Mouse (Mus musculus) spleen, adult 2 months (tissue): ENCODE results near the gene Gm16867. TPM values are rescaled to one million over a fixed set of nuclear protein-coding genes. Genes with fewer than 3 reads are reported as not detected.
"Not testable (repeated sequence)": the region's sequence is repeated elsewhere in the genome, so short reads cannot be mapped to it uniquely, and the experiment has no call there.

ENCODE experiments used
- DNase-seq, 2 experiments: peaks; one replicate each; pipeline versions ENCODE4 v3.0.0 to v3.0.0-alpha.2; 2012 to 2021; ENCODE audit warnings: low spot score in 2 of 2, low read depth in 1 of 2
- H3K27ac ChIP-seq: fragments of 200-500 bp; 2 replicates; pipeline ENCODE4 v1.5.1; 2012; ENCODE audit warnings: low read length, inconsistent platforms; ENCODE audit not compliant: insufficient read depth
- H3K27me3 ChIP-seq: fragments of 200-500 bp; 2 replicates; pipeline ENCODE4 v1.6.1; 2012; ENCODE audit warnings: mild to moderate bottlenecking, moderate library complexity, low read length, inconsistent platforms; ENCODE audit not compliant: control insufficient read depth, insufficient read depth
- H3K36me3 ChIP-seq: fragments of 200-500 bp; 2 replicates; pipeline ENCODE4 v1.6.1; 2012; ENCODE audit warnings: mild to moderate bottlenecking, low read length, inconsistent platforms; ENCODE audit not compliant: control insufficient read depth, insufficient read depth
- H3K4me1 ChIP-seq: fragments of 200-500 bp; 2 replicates; pipeline ENCODE4 v1.6.1; 2011; ENCODE audit warnings: inconsistent platforms; ENCODE audit not compliant: control insufficient read depth, insufficient read depth, insufficient read length
- H3K4me3 ChIP-seq: fragments of 200-500 bp; 2 replicates; pipeline ENCODE4 v1.5.1; 2011; ENCODE audit warnings: mild to moderate bottlenecking, inconsistent platforms; ENCODE audit not compliant: insufficient read depth, insufficient read length; ENCODE audit errors: extremely low read depth
- WGBS: fragments of 180-500 bp; shearing (Covaris S2); methylation state at CpG from one replicate; pipeline ENCODE4 v1.1.7; 2018; 5-methylcytosine and 5-hydroxymethylcytosine counted together
- polyA plus RNA-seq: library from polyadenylated mRNA; depleted of rRNA; stranded (reverse); fragments of >200 nt; gene quantifications from 2 replicates; pipeline ENCODE4 v1.2.3, GENCODE M21; 2012; rRNA removed

Gene Gm16867
- 130 and 144 TPM in 2 replicates for polyA plus RNA-seq

DNA sequence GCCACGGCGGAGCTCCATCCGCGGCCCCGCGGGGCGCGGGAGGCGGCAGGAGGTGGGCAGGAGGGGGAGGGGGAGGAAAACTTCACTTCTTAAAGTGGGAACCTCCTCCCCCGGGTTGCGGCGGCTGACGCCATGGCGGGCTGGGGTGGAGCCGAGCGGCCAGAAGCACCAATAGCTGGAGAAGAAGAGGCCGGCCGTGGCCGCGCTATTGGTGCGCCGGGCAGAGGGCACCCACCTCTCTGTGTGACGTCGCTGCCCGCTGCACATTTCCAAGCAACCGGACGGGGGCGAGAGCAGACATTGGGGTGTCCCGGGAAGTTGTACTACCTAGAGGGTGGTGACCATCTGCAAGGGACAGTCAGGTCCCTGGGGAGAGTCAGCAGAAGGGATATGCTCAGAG is at the start of gene Gm16867:
Gene Gm16867, minus strand, starts transcription at position 189 of the 400 bp plus-strand sequence.
- H3K4me3 ChIP-seq, H3K27me3 ChIP-seq, H3K4me1 ChIP-seq, DNase-seq, H3K27ac ChIP-seq, H3K36me3 ChIP-seq: not testable (repeated sequence)
- no CpG with 5 or more reads among the region's 29 CpGs for WGBS

DNA sequence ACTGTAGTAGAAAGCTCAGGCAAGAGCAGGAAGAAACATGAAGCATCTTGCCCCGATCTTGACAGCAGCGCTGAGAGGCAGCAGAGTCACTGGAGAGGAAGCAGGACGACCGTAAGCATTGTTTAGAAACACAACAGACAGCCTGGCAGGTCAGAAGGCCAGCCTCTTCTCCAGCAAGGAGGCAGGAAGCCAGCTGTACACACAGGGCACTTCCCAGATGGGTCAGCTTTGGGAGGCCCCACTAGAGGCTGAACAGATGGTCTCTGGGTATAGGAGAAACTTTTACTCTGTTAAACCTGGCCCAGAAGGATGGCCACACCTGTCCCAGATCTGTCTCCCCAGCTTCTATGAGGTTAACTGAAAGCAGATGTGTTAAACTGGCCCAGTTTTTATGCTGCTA is 44.1 kb upstream of the Gm16867 start:
- H3K27ac ChIP-seq, H3K27me3 ChIP-seq, H3K4me1 ChIP-seq, H3K36me3 ChIP-seq, DNase-seq, H3K4me3 ChIP-seq: not testable (repeated sequence)
- WGBS: no CpG with 5 or more reads among the region's 4 CpGs

DNA sequence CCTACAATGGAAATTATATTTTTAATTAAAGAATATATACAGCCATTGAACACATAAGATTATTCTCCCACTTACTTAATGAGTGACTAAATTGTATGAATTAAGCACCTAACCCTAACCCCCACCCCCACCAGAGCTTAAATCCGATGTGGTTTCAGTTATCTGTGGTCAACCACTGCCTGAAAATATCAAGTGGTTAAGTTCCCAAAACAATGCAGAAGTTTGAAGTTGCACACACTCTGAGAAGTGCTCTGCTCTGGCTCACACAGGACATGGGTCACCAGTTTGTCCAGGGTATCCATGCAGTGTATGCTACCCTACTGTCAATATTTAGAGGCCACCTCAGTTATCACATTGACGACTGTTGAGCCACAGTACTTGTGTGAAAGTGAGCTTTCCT is 41.9 kb upstream of the Gm16867 start:
- not testable (repeated sequence) for H3K27ac ChIP-seq, DNase-seq, H3K36me3 ChIP-seq, H3K4me3 ChIP-seq, H3K4me1 ChIP-seq, H3K27me3 ChIP-seq
- WGBS: no CpG with 5 or more reads among the region's 2 CpGs

DNA sequence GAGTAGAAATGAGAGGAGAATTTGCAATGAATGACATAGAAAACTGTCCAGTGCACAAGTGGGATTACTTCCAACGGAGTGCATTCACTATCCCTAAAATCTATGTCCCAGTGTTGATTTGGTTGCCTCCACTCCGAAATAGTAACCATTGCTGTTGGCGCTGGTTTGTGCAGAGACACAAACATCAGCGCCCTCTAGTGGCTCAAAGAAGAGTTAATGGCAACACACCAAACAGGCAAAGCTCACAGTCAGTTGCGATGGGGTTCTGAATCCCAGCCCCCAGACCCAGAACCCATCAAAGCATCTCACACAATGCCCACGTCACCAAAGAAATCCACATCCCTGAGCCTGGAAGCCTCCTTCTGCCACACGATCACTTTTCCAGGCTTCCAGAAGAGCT is 40.9 kb upstream of the Gm16867 start:
- H3K36me3 ChIP-seq, H3K4me3 ChIP-seq, DNase-seq, H3K27ac ChIP-seq, H3K4me1 ChIP-seq, H3K27me3 ChIP-seq: not testable (repeated sequence)
- no CpG with 5 or more reads among the region's 7 CpGs for WGBS

DNA sequence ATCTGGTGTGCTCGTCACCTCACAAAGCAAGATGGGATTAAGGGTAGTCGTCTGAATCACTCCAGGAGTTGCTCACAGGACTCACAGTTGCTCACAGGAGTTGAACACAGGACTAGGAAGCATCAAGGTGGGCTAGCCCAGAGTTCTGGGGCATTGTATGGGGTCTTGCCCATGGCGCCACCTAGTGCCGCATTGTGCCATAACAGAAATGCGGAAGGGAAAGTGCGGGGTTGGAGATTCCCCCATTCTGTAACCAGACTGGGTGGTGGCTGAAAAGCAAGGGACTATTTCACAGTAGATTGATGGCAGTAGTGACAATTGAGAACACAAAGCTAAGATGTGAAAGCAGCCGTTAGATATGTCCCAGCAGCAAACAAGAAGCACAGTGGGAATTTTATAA is 39.5 kb upstream of the Gm16867 start:
- WGBS: no CpG with 5 or more reads among the region's 7 CpGs
- not testable (repeated sequence) for H3K27ac ChIP-seq, DNase-seq, H3K4me1 ChIP-seq, H3K36me3 ChIP-seq, H3K27me3 ChIP-seq, H3K4me3 ChIP-seq

DNA sequence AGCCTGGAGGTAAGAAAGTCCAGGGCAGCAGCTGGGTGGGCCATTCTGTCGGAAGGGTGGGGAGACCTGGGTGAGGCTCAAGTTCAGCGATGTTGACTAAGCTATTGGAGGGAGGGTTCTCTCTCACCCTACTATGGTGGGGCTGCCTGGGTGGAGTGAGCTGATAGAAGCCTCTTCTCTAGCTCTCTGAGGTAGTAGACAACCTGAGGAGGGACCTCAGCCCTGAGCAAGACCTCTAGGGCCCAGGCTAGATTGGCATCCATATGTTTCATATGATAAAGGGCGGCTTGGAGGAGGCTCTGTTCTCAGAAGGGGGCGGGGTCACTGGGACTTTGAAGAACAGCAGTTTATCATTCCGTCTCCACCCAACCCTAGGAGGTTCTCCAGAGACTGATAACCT is 37.0 kb upstream of the Gm16867 start:
- not testable (repeated sequence) for H3K4me3 ChIP-seq, DNase-seq, H3K36me3 ChIP-seq, H3K27me3 ChIP-seq, H3K27ac ChIP-seq, H3K4me1 ChIP-seq
- WGBS: no CpG with 5 or more reads among the region's 5 CpGs

DNA sequence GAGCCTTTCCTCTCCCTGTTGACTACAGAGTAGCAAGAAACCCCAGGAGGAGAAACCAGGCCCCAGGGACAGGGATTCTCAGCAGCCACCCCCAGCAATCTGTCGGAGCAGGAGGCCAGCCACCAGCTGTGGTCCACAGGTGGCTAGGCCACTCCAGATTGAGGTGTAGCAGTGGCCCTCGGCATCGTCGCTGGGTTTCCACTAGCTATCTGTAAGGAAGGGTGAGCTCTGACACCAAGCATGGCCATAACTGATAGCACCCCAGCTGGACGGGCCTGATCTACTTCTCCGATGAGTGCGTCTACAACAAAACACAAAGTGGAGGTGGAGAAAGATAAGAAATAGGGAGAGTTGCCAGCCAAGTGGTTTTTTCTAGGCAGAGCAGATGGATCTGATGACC is 33.4 kb upstream of the Gm16867 start:
- not testable (repeated sequence) for H3K27ac ChIP-seq, H3K27me3 ChIP-seq, H3K36me3 ChIP-seq, DNase-seq, H3K4me1 ChIP-seq, H3K4me3 ChIP-seq
- no CpG with 5 or more reads among the region's 7 CpGs for WGBS

DNA sequence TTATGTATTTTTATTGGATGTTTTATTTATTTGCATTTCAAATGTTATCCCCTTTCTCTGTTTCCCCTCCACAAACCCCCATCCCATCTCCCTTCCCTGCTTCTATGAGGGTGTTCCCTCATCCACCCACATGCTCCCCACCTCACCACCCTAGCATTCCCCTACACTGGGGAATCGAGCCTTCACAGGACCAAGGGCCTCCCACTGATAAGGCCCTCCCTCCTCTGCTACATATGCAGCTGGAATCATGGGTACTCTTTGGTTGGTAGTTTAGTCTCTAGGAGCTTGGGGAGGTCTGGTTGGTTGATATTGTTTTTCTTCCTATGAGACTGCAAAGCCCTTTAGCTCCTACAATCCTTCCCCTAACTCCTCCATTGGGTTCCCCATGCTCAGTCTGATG is 23.0 kb upstream of the Gm16867 start:
- WGBS: no CpG with 5 or more reads among the region's 1 CpGs
- not testable (repeated sequence) for H3K4me3 ChIP-seq, H3K4me1 ChIP-seq, H3K36me3 ChIP-seq, DNase-seq, H3K27ac ChIP-seq, H3K27me3 ChIP-seq

DNA sequence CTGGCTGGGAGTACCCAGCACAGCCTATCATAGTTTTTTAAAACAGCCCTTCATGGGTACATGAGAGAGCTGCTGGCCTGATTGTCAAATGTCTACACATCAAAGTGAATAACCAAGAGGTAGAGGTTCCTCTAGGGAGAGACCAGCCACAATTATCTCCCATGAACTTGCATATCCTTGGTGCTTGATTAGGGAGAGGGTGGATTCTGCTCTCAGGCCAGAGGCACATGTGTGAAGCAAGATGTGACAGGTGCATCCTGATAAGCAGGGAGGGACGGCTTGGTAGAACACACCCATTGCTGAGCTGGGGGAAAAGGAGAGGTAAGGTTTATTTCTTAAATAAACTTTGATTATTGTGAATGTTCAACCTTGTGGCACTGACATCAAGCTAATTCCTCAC is 19.8 kb upstream of the Gm16867 start:
- not testable (repeated sequence) for H3K4me1 ChIP-seq, DNase-seq, H3K27ac ChIP-seq, H3K36me3 ChIP-seq, H3K27me3 ChIP-seq, H3K4me3 ChIP-seq
- no CpG with 5 or more reads among the region's 1 CpGs for WGBS

DNA sequence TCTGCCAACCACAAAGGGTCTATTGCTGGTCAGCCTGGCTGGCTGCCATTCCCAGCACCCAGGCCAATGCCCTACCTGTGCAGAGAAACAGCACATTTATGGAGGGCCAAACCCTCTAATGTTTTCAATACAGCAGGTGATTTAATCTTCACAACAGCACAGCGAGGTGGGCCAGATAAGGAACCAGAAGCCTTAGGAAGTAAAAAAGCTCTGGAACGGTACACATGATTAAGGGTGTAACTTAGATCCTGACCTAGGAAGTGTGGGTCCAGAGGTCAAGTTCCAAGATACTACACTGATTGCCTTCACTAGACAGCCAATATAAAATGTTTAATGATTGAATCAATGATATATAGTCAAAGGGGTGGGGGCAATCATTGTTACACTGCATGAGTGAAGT is 17.6 kb upstream of the Gm16867 start:
- not testable (repeated sequence) for H3K27ac ChIP-seq, H3K4me3 ChIP-seq, DNase-seq, H3K36me3 ChIP-seq, H3K27me3 ChIP-seq, H3K4me1 ChIP-seq
- no CpG with 5 or more reads among the region's 2 CpGs for WGBS

DNA sequence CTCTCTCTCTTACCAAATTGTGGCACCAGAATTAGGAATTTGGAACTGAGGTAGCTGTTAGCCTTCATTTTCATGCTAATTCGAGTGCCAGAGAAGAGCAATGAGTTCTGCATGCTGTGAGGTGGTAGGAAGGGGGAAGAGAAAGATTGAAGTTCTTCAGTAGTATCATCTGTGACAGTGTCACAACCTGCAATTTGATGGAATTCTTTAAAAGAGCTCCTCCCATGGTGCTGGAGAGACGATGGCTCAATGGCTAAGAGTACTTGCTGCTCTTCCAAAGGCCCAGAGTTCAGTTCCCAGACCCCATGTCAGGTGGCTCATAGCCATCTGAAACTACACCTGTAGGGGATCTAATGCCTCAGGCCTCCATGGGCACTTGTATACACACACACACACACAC is 9.3 kb upstream of the Gm16867 start, which contains the start of gene Gm27179:
Gene Gm27179, minus strand, starts transcription at position 101 of the 400 bp plus-strand sequence.
- H3K4me1 ChIP-seq, DNase-seq, H3K36me3 ChIP-seq, H3K27me3 ChIP-seq, H3K4me3 ChIP-seq, H3K27ac ChIP-seq: not testable (repeated sequence)
- no CpG with 5 or more reads among the region's 2 CpGs for WGBS
